Mouse (Mus musculus) myocyte (in vitro differentiated cells): Measurements from ENCODE around the gene Scn3b. TPM values are rescaled to one million over a fixed set of nuclear protein-coding genes. Genes with fewer than 3 reads are reported as not detected.

Experiments
- H3K27me3 ChIP-seq: one replicate; pipeline ENCODE4 v1.6.1; 2011; ENCODE audit not compliant: control insufficient read depth, insufficient read depth, insufficient read length
- H3K36me3 ChIP-seq: one replicate; pipeline ENCODE4 v1.6.1; 2011; ENCODE audit not compliant: control insufficient read depth, insufficient read depth
- H3K4me2 ChIP-seq: one replicate; pipeline ENCODE4 v1.6.1; 2011; ENCODE audit warnings: low read depth, control low read depth
- H3K4me3 ChIP-seq: one replicate; pipeline ENCODE4 v1.5.1; 2011; ENCODE audit warnings: mild to moderate bottlenecking, control low read depth, moderate library complexity
- H3K79me2 ChIP-seq: one replicate; pipeline ENCODE4 v1.6.1; 2011; ENCODE audit not compliant: control insufficient read depth, insufficient read depth
- H3ac ChIP-seq: one replicate; pipeline ENCODE4 v1.6.1; 2011; ENCODE audit not compliant: control insufficient read depth, insufficient read length
- CEBPB ChIP-seq: IDR thresholded peaks from 2 replicates; pipeline ENCODE4 v1.6.1; 2011; ENCODE audit warnings: mild to moderate bottlenecking, moderate library complexity; ENCODE audit not compliant: poor library complexity, insufficient read depth, severe bottlenecking
- E2F4 ChIP-seq: IDR thresholded peaks from one replicate; pipeline ENCODE4 v1.6.1; 2011; ENCODE audit warnings: mild to moderate bottlenecking, control low read depth, moderate library complexity; ENCODE audit not compliant: insufficient read depth
- MAX ChIP-seq: IDR thresholded peaks from one replicate; pipeline ENCODE4 v1.6.1; 2011; ENCODE audit warnings: low read depth, mild to moderate bottlenecking, control low read depth
- MYOD1 ChIP-seq, 3 experiments: IDR thresholded peaks; one replicate each; pipeline ENCODE4 v1.6.1; 2011; ENCODE audit warnings: control low read depth in 2 of 3, low read depth in 2 of 3, mild to moderate bottlenecking in 2 of 3, moderate library complexity in 1 of 3; ENCODE audit not compliant: insufficient read length in 2 of 3, control insufficient read depth in 1 of 3
- MYOG ChIP-seq, 3 experiments: IDR thresholded peaks; one replicate each; pipeline ENCODE4 v1.6.1; 2011; ENCODE audit warnings: control low read depth in 2 of 3, low read depth in 2 of 3, mild to moderate bottlenecking in 2 of 3; ENCODE audit not compliant: insufficient read length in 2 of 3, control insufficient read depth in 1 of 3, insufficient read depth in 1 of 3
- POLR2A ChIP-seq: IDR thresholded peaks from one replicate; pipeline ENCODE4 v1.6.1; 2011; ENCODE audit warnings: low read depth, mild to moderate bottlenecking, control low read depth, moderate library complexity; ENCODE audit not compliant: insufficient read length
- POLR2AphosphoS2 ChIP-seq: IDR thresholded peaks from one replicate; pipeline ENCODE4 v1.6.1; 2011; ENCODE audit warnings: low read depth, control low read depth; ENCODE audit not compliant: insufficient read length
- REST ChIP-seq: IDR thresholded peaks from one replicate; pipeline ENCODE4 v1.6.1; 2011; ENCODE audit warnings: mild to moderate bottlenecking, control low read depth, moderate library complexity; ENCODE audit not compliant: insufficient read depth, insufficient read length
- SRF ChIP-seq: IDR thresholded peaks from one replicate; pipeline ENCODE4 v1.6.1; 2011; ENCODE audit warnings: low read depth; ENCODE audit not compliant: control insufficient read depth, insufficient read length
- TCF12 ChIP-seq: IDR thresholded peaks from one replicate; pipeline ENCODE4 v1.6.1; 2011; ENCODE audit warnings: mild to moderate bottlenecking, control low read depth; ENCODE audit not compliant: poor library complexity, insufficient read depth, severe bottlenecking
- TCF3 ChIP-seq: IDR thresholded peaks from one replicate; pipeline ENCODE4 v1.6.1; 2011; ENCODE audit warnings: low read depth, control low read depth; ENCODE audit not compliant: insufficient read length
- USF1 ChIP-seq: IDR thresholded peaks from one replicate; pipeline ENCODE4 v1.6.1; 2011; ENCODE audit warnings: low read depth, mild to moderate bottlenecking, control low read depth, moderate library complexity
- polyA plus RNA-seq: library from polyadenylated mRNA; unstranded; fragments of >200 nt; fragmentation: generic; extraction: Trizol; gene quantifications from one replicate; pipeline ENCODE4 v1.2.1, GENCODE M21; 2012; ENCODE audit warnings: missing spikeins

The Scn3b gene
- polyA plus RNA-seq, 1 experiment = 0.38 TPM

GRCm38 (mm10) chr9:40294210-40294609 is 25.2 kb downstream of the Scn3b start:
- Histone ChIP-seq H3K36me3 (peaks cover 34% of the 10 kb centered on the region), H3K4me3 (no peak overlapping the region), H3K79me2 (no peaks in the 10 kb centered on the region), H3ac (no peak overlapping the region), H3K4me2 (no peak overlapping the region), H3K27me3 (no peaks in the 10 kb centered on the region)
- TF ChIP-seq REST = no peak
- no peak for TF ChIP-seq MAX
- TF ChIP-seq POLR2A = no peak
- TF ChIP-seq USF1 = no peak
- TF ChIP-seq TCF3 = no peak
- no peak for TF ChIP-seq E2F4
- TF ChIP-seq MYOD1 (IDR thresholded peaks at IDR 0.05; ENCODE audit: control insufficient read depth in 1 of 3, insufficient read length in 2 of 3, low read depth in 2 of 3) = no peak
- no peak for TF ChIP-seq TCF12
- TF ChIP-seq SRF = no peak
- TF ChIP-seq MYOG (IDR thresholded peaks at IDR 0.05; ENCODE audit: control insufficient read depth in 1 of 3, insufficient read depth in 1 of 3, insufficient read length in 2 of 3, low read depth in 2 of 3) = no peak
- TF ChIP-seq POLR2AphosphoS2 = no peak
- TF ChIP-seq CEBPB = no peak

GRCm38 (mm10) chr9:40294866-40295265 is 25.8 kb downstream of the Scn3b start:
- no peaks in the 10 kb centered on the region for H3K27me3 ChIP-seq
- no peak for TF ChIP-seq MYOD1 (IDR thresholded peaks at IDR 0.05; ENCODE audit: control insufficient read depth in 1 of 3, insufficient read length in 2 of 3, low read depth in 2 of 3)
- TF ChIP-seq REST = no peak
- TF ChIP-seq USF1 = no peak
- TF ChIP-seq E2F4 = no peak
- TF ChIP-seq MYOG (IDR thresholded peaks at IDR 0.05; ENCODE audit: control insufficient read depth in 1 of 3, insufficient read depth in 1 of 3, insufficient read length in 2 of 3, low read depth in 2 of 3) = no peak
- no peak for TF ChIP-seq MAX
- no peak for TF ChIP-seq TCF3
- no peak for TF ChIP-seq SRF
- TF ChIP-seq POLR2AphosphoS2 = no peak
- TF ChIP-seq TCF12 = no peak
- TF ChIP-seq CEBPB = no peak
- TF ChIP-seq POLR2A = no peak
- no peak overlapping the region for H3K4me3 ChIP-seq
- H3K79me2 ChIP-seq = no peaks in the 10 kb centered on the region
- H3K36me3 ChIP-seq = peaks cover 41% of the 10 kb centered on the region
- H3K4me2 ChIP-seq = no peak overlapping the region
- no peak overlapping the region for H3ac ChIP-seq

GRCm38 (mm10) chr9:40296251-40296650 is 27.2 kb downstream of the Scn3b start:
- H3ac ChIP-seq = no peak overlapping the region

GRCm38 (mm10) chr9:40297969-40298368 is 29.0 kb downstream of the Scn3b start:
- no peak overlapping the region for H3K4me2 ChIP-seq
- H3K27me3 ChIP-seq = no peaks in the 10 kb centered on the region
- no peak overlapping the region for H3K4me3 ChIP-seq
- no peak overlapping the region for H3ac ChIP-seq
- TF ChIP-seq POLR2A = no peak
- TF ChIP-seq TCF3 = no peak
- no peak for TF ChIP-seq SRF
- no peak for TF ChIP-seq CEBPB
- no peak for TF ChIP-seq REST
- no peak for TF ChIP-seq POLR2AphosphoS2
- TF ChIP-seq E2F4 = no peak
- no peak for TF ChIP-seq MYOD1 (IDR thresholded peaks at IDR 0.05; ENCODE audit: control insufficient read depth in 1 of 3, insufficient read length in 2 of 3, low read depth in 2 of 3)
- no peak for TF ChIP-seq MYOG (IDR thresholded peaks at IDR 0.05; ENCODE audit: control insufficient read depth in 1 of 3, insufficient read depth in 1 of 3, insufficient read length in 2 of 3, low read depth in 2 of 3)
- no peak for TF ChIP-seq USF1
- no peak for TF ChIP-seq MAX
- no peak for TF ChIP-seq TCF12
- H3K79me2 ChIP-seq = no peaks in the 10 kb centered on the region
- peaks cover 60% of the 10 kb centered on the region for H3K36me3 ChIP-seq

More at GRCm38 (mm10) chr9:40296251-40296650, 27.2 kb downstream of the Scn3b start:
- TF ChIP-seq SRF (no peak), MAX (no peak), REST (no peak), MYOG (IDR thresholded peaks at IDR 0.05; ENCODE audit: control insufficient read depth in 1 of 3, insufficient read depth in 1 of 3, insufficient read length in 2 of 3, low read depth in 2 of 3) (no peak), TCF3 (no peak), CEBPB (no peak), MYOD1 (IDR thresholded peaks at IDR 0.05; ENCODE audit: control insufficient read depth in 1 of 3, insufficient read length in 2 of 3, low read depth in 2 of 3) (no peak), POLR2A (no peak), POLR2AphosphoS2 (no peak), TCF12 (no peak), E2F4 (no peak), USF1 (no peak)
- Histone ChIP-seq H3K79me2 (no peaks in the 10 kb centered on the region), H3K4me2 (no peak overlapping the region), H3K36me3 (peaks cover 49% of the 10 kb centered on the region), H3K4me3 (no peak overlapping the region), H3K27me3 (no peaks in the 10 kb centered on the region)
